ENCODE assay signal across 18 mouse cellular contexts in the genomic region with DNA sequence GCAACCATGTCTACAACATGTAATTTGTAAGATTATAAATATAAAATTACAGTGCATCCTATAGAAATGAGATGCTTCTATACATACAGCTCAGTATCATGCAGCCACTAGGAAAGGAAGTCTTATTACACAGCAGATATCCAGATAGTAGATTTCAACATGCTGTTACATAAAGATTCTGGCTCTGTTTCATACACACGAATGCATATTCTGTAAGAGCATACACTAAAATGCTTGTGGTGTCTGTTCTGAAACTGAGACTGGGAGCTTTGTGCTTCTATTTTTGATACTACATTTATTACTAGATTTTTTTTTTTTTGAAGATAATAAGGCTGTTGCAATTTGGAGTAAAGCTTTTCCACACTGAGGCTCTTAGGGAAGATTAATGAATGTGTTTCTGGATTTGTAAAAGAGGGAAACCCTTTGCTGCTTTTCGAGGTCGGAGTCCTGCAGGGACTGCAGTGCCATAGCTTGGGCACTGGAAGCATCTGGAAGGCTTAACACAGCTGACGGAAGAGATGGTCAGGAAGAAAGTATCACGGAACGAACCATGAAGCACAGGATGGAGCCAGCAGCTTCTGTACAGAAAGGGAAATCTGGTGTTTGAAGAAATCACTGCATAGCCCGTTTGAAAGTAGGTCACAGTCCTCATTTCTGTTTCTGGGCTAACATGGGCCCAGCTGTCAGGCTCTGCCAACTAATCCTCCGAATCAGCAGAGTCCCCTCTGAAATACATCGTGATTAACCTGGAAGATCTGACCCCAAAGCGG. TPM values are rescaled to one million over a fixed set of nuclear protein-coding genes. Genes with fewer than 3 reads are reported as not detected.
A peak's percentile ranks its signal among the peaks of the same experiment; 100 is the strongest.
DNase-seq lines count a peak whose midpoint lies in the region; ATAC-seq lines count a peak whose summit lies in the region.
"Had no signal": no experiment of that assay in that cellular context is flagged by ENCODE, and none has a peak within 500 bp of the region (broad histone marks: within the 10 kb centered on the region; RNA-seq: fewer than 3 reads in every experiment).

No protein-coding gene starts in this region.

- no peak for DNase-seq in frontal cortex, postnatal 14 days (ENCODE audit: low spot score in 2 of 2)
- no peak for DNase-seq in midbrain, embryonic 11.5 days (ENCODE audit: low spot score, missing footprints)
- peak; percentile 53 to 58 for DNase-seq in cerebellum, adult 18-20 months
- peak; percentile 64 for DNase-seq in retina, embryonic 14.5 days (ENCODE audit: low spot score)
- no peak for DNase-seq in embryo, embryonic 9.5 days (ENCODE audit: extremely low spot score)
- DNase-seq in kidney, postnatal 36 days = no peak
- DNase-seq: kidney, adult 11 months; kidney, postnatal 25 days; layer of hippocampus, postnatal 36 days; lung, postnatal 10 days; thymus, postnatal 25 days had no signal

- H3K9ac ChIP-seq in midbrain, embryonic 16.5 days (ENCODE audit: low read depth, low read length) = no peak overlapping the region
- H3K9ac ChIP-seq in midbrain, embryonic 11.5 days (ENCODE audit: low read length) = no peak overlapping the region
- H3K9ac ChIP-seq: embryonic facial prominence, embryonic 12.5 days; limb, embryonic 12.5 days; liver, embryonic 14.5 days had no signal

- H3K9me3 ChIP-seq in midbrain, embryonic 16.5 days (replicated peaks; ENCODE audit: control insufficient read depth, low read length, poor library complexity, severe bottlenecking) = no peaks in the 10 kb centered on the region
- no peaks in the 10 kb centered on the region for H3K9me3 ChIP-seq in midbrain, embryonic 11.5 days (ENCODE audit: control insufficient read depth, low read length)
- H3K9me3 ChIP-seq: embryonic facial prominence, embryonic 12.5 days; limb, embryonic 12.5 days; megakaryocyte, embryonic 14.5 days had no signal

- peaks cover 9% of the 10 kb centered on the region for H3K4me1 ChIP-seq in midbrain, embryonic 16.5 days (ENCODE audit: control insufficient read depth, insufficient read depth, low read length)
- H3K4me1 ChIP-seq in midbrain, embryonic 11.5 days (ENCODE audit: control insufficient read depth, insufficient read depth, low read length) = peaks cover 4% of the 10 kb centered on the region; the same call in 1 of the 2 replicates
- H3K4me1 ChIP-seq: embryonic facial prominence, embryonic 12.5 days had no signal

- no peak overlapping the region for H3K4me3 ChIP-seq in midbrain, embryonic 16.5 days (ENCODE audit: low read depth, low read length)
- H3K4me3 ChIP-seq in midbrain, embryonic 11.5 days (ENCODE audit: low read depth, low read length) = no peak overlapping the region
- H3K4me3 ChIP-seq: embryonic facial prominence, embryonic 12.5 days; limb, embryonic 12.5 days; megakaryocyte, embryonic 14.5 days had no signal

- H3K27me3 ChIP-seq in midbrain, embryonic 16.5 days (ENCODE audit: control insufficient read depth, insufficient read depth, low read depth, low read length) = no peaks in the 10 kb centered on the region
- no peaks in the 10 kb centered on the region; the same call in 1 of the 2 replicates for H3K27me3 ChIP-seq in midbrain, embryonic 11.5 days (ENCODE audit: control insufficient read depth, insufficient read depth, low read length)
- H3K27me3 ChIP-seq: embryonic facial prominence, embryonic 12.5 days; limb, embryonic 12.5 days; Patski had no signal

- WGBS in midbrain, embryonic 16.5 days = 48% methylated on average over 10 of the region's 10 CpGs
- WGBS in midbrain, embryonic 11.5 days = 68% methylated on average over 10 of the region's 10 CpGs

- no peaks in the 10 kb centered on the region for H3K36me3 ChIP-seq in midbrain, embryonic 16.5 days (ENCODE audit: control insufficient read depth, insufficient read depth, low read length)
- no peaks in the 10 kb centered on the region for H3K36me3 ChIP-seq in midbrain, embryonic 11.5 days (ENCODE audit: control insufficient read depth, insufficient read depth, low read length)
- H3K36me3 ChIP-seq: embryonic facial prominence, embryonic 12.5 days; limb, embryonic 12.5 days had no signal

- no peak overlapping the region for H3K4me2 ChIP-seq in midbrain, embryonic 16.5 days (ENCODE audit: low read length)
- H3K4me2 ChIP-seq in midbrain, embryonic 11.5 days = no peak overlapping the region
- H3K4me2 ChIP-seq: embryonic facial prominence, embryonic 12.5 days; limb, embryonic 12.5 days had no signal

- H3K27ac ChIP-seq in midbrain, embryonic 16.5 days (ENCODE audit: low read length) = 0 out of 2 replicates have a peak overlapping the region, but pooled peaks have one; percentile 22
- no peak overlapping the region for H3K27ac ChIP-seq in midbrain, embryonic 11.5 days (ENCODE audit: low read depth, low read length)
- H3K27ac ChIP-seq: embryonic facial prominence, embryonic 12.5 days; limb, embryonic 12.5 days; liver, embryonic 14.5 days had no signal

- ATAC-seq in frontal cortex, adult (ENCODE audit: low TSS enrichment) = peak; percentile 60
- ATAC-seq in midbrain, embryonic 16.5 days = peak; percentile 16; the same call in 1 of the 2 replicates
- ATAC-seq in midbrain, embryonic 11.5 days (ENCODE audit: low FRiP score) = no peak
- ATAC-seq: Patski had no signal

RNA-seq across cellular contexts. Expression of gene Map7, which starts 50.9 kb away (rescaled TPM):
- 8.5 and 10.3 TPM in 2 replicates for polyA plus RNA-seq in midbrain, embryonic 16.5 days (2015; fragmentation: Nextera tagmentation; extraction: Ambion mirVana)
- polyA plus RNA-seq in midbrain, embryonic 11.5 days (2014; fragmentation: Nextera tagmentation; extraction: Ambion mirVana) = 5.6 and 6.3 TPM in 2 replicates

Comparison
In these comparisons a context has a peak if more than half of its experiments do, and no peak if none do; other contexts are left out.
1. DNase-seq: peak in cerebellum, adult 18-20 months (2 of 2) and retina, embryonic 14.5 days (single experiment); none in frontal cortex, postnatal 14 days (0 of 2), midbrain, embryonic 11.5 days (single experiment), embryo, embryonic 9.5 days (single experiment) and kidney, postnatal 36 days (0 of 2).